Mouse (Mus musculus) liver, postnatal 0 days (tissue): ENCODE measurements at regions not wholly inside any gene's neighbourhood (a gene's known extent, or its start where the extent isn't known, plus 50 kb on each side); places are given as distances from the start of the nearest gene placed in this dataset.

Experiments used
- ATAC-seq: fragments of 200-750 bp; cut with Nextera tagmentation; 2 replicates; pipeline ENCODE4 v1.8.0; 2017; ENCODE audit warnings: mild to moderate bottlenecking, moderate library complexity
- DNase-seq: peaks from one replicate; pipeline ENCODE4 v3.0.0-alpha.2; 2016
- H3K27ac ChIP-seq: fragments of 300-500 bp; sonication (generic); 2 replicates; pipeline ENCODE4 v1.5.1; 2014; ENCODE audit warnings: antibody characterized with exemption, moderate library complexity, mild to moderate bottlenecking, low read depth
- H3K27me3 ChIP-seq: fragments of 300-500 bp; sonication (generic); 2 replicates; pipeline ENCODE4 v1.6.1; 2014; ENCODE audit warnings: low read length, control low read depth, mixed read lengths; ENCODE audit not compliant: insufficient read depth
- H3K36me3 ChIP-seq: fragments of 300-500 bp; sonication (generic); replicated peaks from 2 replicates; pipeline ENCODE4 v1.6.1; 2014; ENCODE audit warnings: mild to moderate bottlenecking, control low read depth, low read length, moderate library complexity, mixed read lengths; ENCODE audit not compliant: insufficient read depth
- H3K4me1 ChIP-seq: fragments of 300-500 bp; sonication (generic); 2 replicates; pipeline ENCODE4 v1.6.1; 2014; ENCODE audit warnings: antibody characterized with exemption, mild to moderate bottlenecking, control low read depth; ENCODE audit not compliant: insufficient read depth
- H3K4me2 ChIP-seq: fragments of 300-500 bp; sonication (generic); 2 replicates; pipeline ENCODE4 v1.6.1; 2014; ENCODE audit warnings: low read depth, mild to moderate bottlenecking, low read length, moderate library complexity, mixed read lengths
- H3K4me3 ChIP-seq: fragments of 300-500 bp; sonication (generic); 2 replicates; pipeline ENCODE4 v1.5.1; 2014; ENCODE audit warnings: low read depth, low read length
- H3K9ac ChIP-seq: fragments of 300-500 bp; sonication (generic); replicated peaks from 2 replicates; pipeline ENCODE4 v1.6.1; 2014; ENCODE audit warnings: mild to moderate bottlenecking, moderate library complexity
- H3K9me3 ChIP-seq: fragments of 300-500 bp; sonication (generic); 2 replicates; pipeline ENCODE4 v1.6.1; 2016; ENCODE audit warnings: mild to moderate bottlenecking, control low read depth, low read length, mixed read lengths
- CTCF ChIP-seq: sonication (generic); IDR thresholded peaks from 2 replicates; pipeline ENCODE4 v1.5.1; 2016; ENCODE audit warnings: antibody characterized with exemption, low read depth
- EP300 ChIP-seq: IDR thresholded peaks from 2 replicates; pipeline ENCODE4 v1.6.1; 2016; ENCODE audit warnings: antibody characterized with exemption, low read depth, mild to moderate bottlenecking
- WGBS: fragments of 180-500 bp; shearing (Covaris S2); extraction: QIAGEN DNeasy Blood & Tissue Kit; methylation state at CpG from one replicate; pipeline ENCODE4 v1.1.7; 2014; ENCODE audit not compliant: insufficient replicate concordance; 5-methylcytosine and 5-hydroxymethylcytosine counted together

DNA sequence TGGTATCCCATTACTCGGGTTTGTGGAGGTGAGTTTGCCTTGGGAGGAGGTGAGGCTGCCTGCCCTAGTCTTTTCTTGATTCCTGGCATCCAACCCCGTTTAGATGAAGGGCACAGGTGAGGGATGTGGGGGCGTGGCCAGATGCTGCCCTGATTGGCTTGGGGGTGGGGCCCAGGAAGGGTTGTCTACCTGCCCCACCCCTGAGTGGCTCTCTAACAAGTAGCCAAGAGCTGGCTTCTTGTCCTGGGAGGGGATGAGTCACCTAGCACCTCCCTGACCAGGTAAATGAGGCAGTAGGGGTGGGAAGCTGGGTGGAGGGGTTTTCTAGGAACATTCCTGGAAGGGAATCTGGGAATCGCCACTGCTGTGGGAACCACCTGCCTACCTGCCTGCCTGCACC, 74.7 kb upstream of the 1600014C23Rik start:
- Histone ChIP-seq H3K27me3 (peaks cover 8% of the 10 kb centered on the region), H3K4me3 (no peak overlapping the region), H3K4me2 (no peak overlapping the region), H3K27ac (no peak overlapping the region), H3K9ac (no peak overlapping the region), H3K36me3 (no peaks in the 10 kb centered on the region), H3K9me3 (no peaks in the 10 kb centered on the region), H3K4me1 (0 out of 2 replicates have a peak, but pooled peaks cover 5% of the 10 kb centered on the region)
- TF ChIP-seq EP300 (no peak), CTCF (no peak)
- 51% methylated on average over 4 of the region's 4 CpGs for WGBS
- no peak for DNase-seq
- no peak for ATAC-seq

DNA sequence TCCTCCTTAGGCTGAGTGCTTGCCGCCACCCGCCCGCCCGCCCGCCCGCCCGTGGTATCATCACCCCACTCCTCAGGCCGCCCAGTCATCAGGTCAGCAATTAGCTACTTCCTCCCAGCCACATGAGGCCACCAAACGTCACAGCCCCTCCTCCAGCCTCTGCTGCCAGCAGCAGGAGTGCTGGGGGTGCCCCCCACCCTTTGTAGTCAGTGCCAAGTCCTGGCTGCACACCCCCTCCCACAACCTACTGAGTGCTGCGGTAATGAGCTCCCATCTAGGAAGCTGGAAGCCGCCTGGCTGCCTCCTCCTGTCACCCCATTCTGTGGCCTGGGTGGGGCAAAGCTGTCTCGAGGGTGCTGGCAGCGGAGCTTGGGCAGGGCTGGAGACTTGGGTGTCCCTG, 73.8 kb upstream of the 1600014C23Rik start:
- H3K36me3 ChIP-seq = no peaks in the 10 kb centered on the region
- no peak overlapping the region for H3K4me2 ChIP-seq
- 34% methylated on average over 13 of the region's 13 CpGs for WGBS
- ATAC-seq (no peak), DNase-seq (no peak)
- H3K4me1 ChIP-seq = 0 out of 2 replicates have a peak, but pooled peaks cover 5% of the 10 kb centered on the region
- H3K4me3 ChIP-seq = no peak overlapping the region
- H3K9ac ChIP-seq = no peak overlapping the region
- TF ChIP-seq CTCF (no peak), EP300 (no peak)
- H3K27ac ChIP-seq = no peak overlapping the region
- H3K27me3 ChIP-seq = peaks cover 8% of the 10 kb centered on the region
- no peaks in the 10 kb centered on the region for H3K9me3 ChIP-seq

GRCm38 (mm10) chr17:45806831-45807230, 73.2 kb upstream of the 1600014C23Rik start:
- 0 out of 2 replicates have a peak, but pooled peaks cover 5% of the 10 kb centered on the region for H3K4me1 ChIP-seq
- H3K9me3 ChIP-seq = no peaks in the 10 kb centered on the region
- TF ChIP-seq CTCF (no peak), EP300 (no peak)
- H3K27ac ChIP-seq = no peak overlapping the region
- ATAC-seq (no peak), DNase-seq (no peak)
- 67% methylated on average over 4 of the region's 4 CpGs for WGBS
- H3K4me3 ChIP-seq = no peak overlapping the region
- H3K4me2 ChIP-seq = no peak overlapping the region
- H3K9ac ChIP-seq = no peak overlapping the region
- peaks cover 8% of the 10 kb centered on the region for H3K27me3 ChIP-seq
- H3K36me3 ChIP-seq = no peaks in the 10 kb centered on the region

GRCm38 (mm10) chr17:45806430-45806829, 72.8 kb upstream of the 1600014C23Rik start:
- ATAC-seq = no peak
- Histone ChIP-seq H3K9ac (no peak overlapping the region), H3K4me2 (no peak overlapping the region), H3K36me3 (no peaks in the 10 kb centered on the region), H3K27me3 (peaks cover 8% of the 10 kb centered on the region), H3K4me3 (no peak overlapping the region), H3K27ac (no peak overlapping the region), H3K9me3 (no peaks in the 10 kb centered on the region), H3K4me1 (0 out of 2 replicates have a peak, but pooled peaks cover 5% of the 10 kb centered on the region)
- no peak for DNase-seq
- TF ChIP-seq EP300 (no peak), CTCF (no peak)
- whole genome bisulfite sequencing = 67% methylated on average over 5 of the region's 5 CpGs

GRCm38 (mm10) chr17:45805471-45806082, 71.9 kb upstream of the 1600014C23Rik start:
- Histone ChIP-seq H3K27ac (no peak overlapping the region), H3K4me1 (0 out of 2 replicates have a peak, but pooled peaks cover 5% of the 10 kb centered on the region), H3K36me3 (no peaks in the 10 kb centered on the region), H3K9ac (no peak overlapping the region), H3K27me3 (peaks cover 8% of the 10 kb centered on the region), H3K4me3 (no peak overlapping the region), H3K4me2 (no peak overlapping the region), H3K9me3 (no peaks in the 10 kb centered on the region)
- ATAC-seq (peak; percentile 57), DNase-seq (peak; percentile 63)
- TF ChIP-seq CTCF (peak; percentile 62), EP300 (no peak)
- WGBS = 20% methylated on average over 34 of the region's 35 CpGs

GRCm38 (mm10) chr17:45803331-45803730, 69.7 kb upstream of the 1600014C23Rik start:
- ATAC-seq = no peak
- no peak overlapping the region for H3K4me3 ChIP-seq
- H3K36me3 ChIP-seq = no peaks in the 10 kb centered on the region
- 0 out of 2 replicates have a peak, but pooled peaks cover 5% of the 10 kb centered on the region for H3K4me1 ChIP-seq
- H3K4me2 ChIP-seq = no peak overlapping the region
- no peak for DNase-seq
- WGBS = 81% methylated on average over 8 of the region's 8 CpGs
- no peak overlapping the region for H3K9ac ChIP-seq
- peaks cover 8% of the 10 kb centered on the region for H3K27me3 ChIP-seq
- peaks cover 6% of the 10 kb centered on the region; the same call in 1 of the 2 replicates for H3K9me3 ChIP-seq
- TF ChIP-seq CTCF = no peak
- TF ChIP-seq EP300 = no peak
- H3K27ac ChIP-seq = no peak overlapping the region
